Mouse (Mus musculus): Measurements from ENCODE around the gene Gpr183.

GRCm38 (mm10) chr14:121922731-121923130, 42.3 kb downstream of the Gpr183 start:
- no peak for TF ChIP-seq POLR2A (IDR thresholded peaks at IDR 0.05; ENCODE audit: control insufficient read depth in 1 of 2, insufficient read depth in 1 of 2, low read depth in 1 of 2, low read length in 2 of 2, poor library complexity in 1 of 2)
- TF ChIP-seq EP300 (IDR thresholded peaks at IDR 0.05; ENCODE audit: low read depth in 1 of 2, low read length in 2 of 2) = no peak
- no peak for TF ChIP-seq MYC (IDR thresholded peaks at IDR 0.05; ENCODE audit: low read depth, low read length)
- no peak for TF ChIP-seq CTCF (IDR thresholded peaks at IDR 0.05 in 2 of 3, conservative IDR thresholded peaks at IDR 0.05 in 1 of 3; ENCODE audit: control insufficient read depth in 1 of 3, insufficient read depth in 1 of 3, low read depth in 2 of 3, low read length in 3 of 3, poor library complexity in 1 of 3, severe bottlenecking in 1 of 3)
- TF ChIP-seq CHD1 (IDR thresholded peaks at IDR 0.05; ENCODE audit: low read depth, low read length) = no peak
- no peak for TF ChIP-seq GATA1 (IDR thresholded peaks at IDR 0.05; ENCODE audit: low read depth, low read length)
- TF ChIP-seq GABPA (IDR thresholded peaks at IDR 0.05; ENCODE audit: low read depth, low read length) = no peak
- no peak for TF ChIP-seq POLR2AphosphoS5 (IDR thresholded peaks at IDR 0.05; ENCODE audit: borderline replicate concordance, low read depth, low read length)
- TF ChIP-seq USF1 (IDR thresholded peaks at IDR 0.05; ENCODE audit: low read depth, low read length) = no peak
- TF ChIP-seq ETS1 (IDR thresholded peaks at IDR 0.05; ENCODE audit: low read depth, low read length) = no peak
- TF ChIP-seq TCF12 (IDR thresholded peaks at IDR 0.05; ENCODE audit: low read depth, low read length) = no peak

All from MEL (cell line).